Mouse (Mus musculus) ES-E14 (cell line): ENCODE data around the gene Ccnk. TPM values are rescaled to one million over a fixed set of nuclear protein-coding genes. Genes with fewer than 3 reads are reported as not detected.
A peak's percentile ranks its signal among the peaks of the same experiment; 100 is the strongest.

Experiments
- DNase-seq: peaks from one replicate; pipeline ENCODE4 v3.0.0-alpha.2; 2013; ENCODE audit warnings: low read depth, low spot score
- H3K27ac ChIP-seq: 2 replicates; pipeline ENCODE4 v1.5.1; 2012; ENCODE audit warnings: low read depth, mild to moderate bottlenecking, low read length, moderate library complexity, mixed read lengths; ENCODE audit not compliant: poor library complexity, insufficient read depth, severe bottlenecking
- H3K36me3 ChIP-seq: 2 replicates; pipeline ENCODE4 v1.6.1; 2012; ENCODE audit warnings: mild to moderate bottlenecking, low read length, moderate library complexity, mixed read lengths; ENCODE audit not compliant: control insufficient read depth, poor library complexity, insufficient read depth, severe bottlenecking
- H3K4me1 ChIP-seq, 2 experiments: fragments of 150-350 bp in 1 of 2; sonication (generic) in 1 of 2; 2 replicates each; pipeline ENCODE4 v1.6.1; 2012; ENCODE audit warnings: low read length in 2 of 2, mild to moderate bottlenecking in 1 of 2, mixed read lengths in 1 of 2; ENCODE audit not compliant: control insufficient read depth in 2 of 2, insufficient read depth in 2 of 2, poor library complexity in 1 of 2
- H3K4me3 ChIP-seq, 2 experiments: fragments of 150-350 bp in 1 of 2; sonication (generic) in 1 of 2; 2 replicates each; pipeline ENCODE4 v1.5.1; 2012; ENCODE audit warnings: low read length in 2 of 2, low read depth in 1 of 2, mild to moderate bottlenecking in 1 of 2, mixed read lengths in 1 of 2; ENCODE audit not compliant: insufficient read depth in 1 of 2, poor library complexity in 1 of 2, severe bottlenecking in 1 of 2
- H3K9ac ChIP-seq: 2 replicates; pipeline ENCODE4 v1.6.1; 2012; ENCODE audit warnings: low read depth, mild to moderate bottlenecking, low read length, mixed read lengths; ENCODE audit not compliant: poor library complexity, insufficient read depth, severe bottlenecking
- H3K9me3 ChIP-seq: fragments of 150-350 bp; sonication (generic); 2 replicates; pipeline ENCODE4 v1.6.1; 2012; ENCODE audit warnings: low read depth, mild to moderate bottlenecking, low read length; ENCODE audit not compliant: control insufficient read depth, insufficient read depth
- CHD2 ChIP-seq: IDR thresholded peaks from 2 replicates; pipeline ENCODE4 v1.6.1; 2014; ENCODE audit warnings: mild to moderate bottlenecking, low read depth, low read length, inconsistent platforms
- HCFC1 ChIP-seq: IDR thresholded peaks from 2 replicates; pipeline ENCODE4 v1.6.1; 2012; ENCODE audit warnings: low read length, inconsistent platforms, borderline replicate concordance; ENCODE audit not compliant: insufficient read depth
- MAFK ChIP-seq: IDR thresholded peaks from 2 replicates; pipeline ENCODE4 v1.6.1; 2014; ENCODE audit warnings: mild to moderate bottlenecking, low read depth, low read length, inconsistent platforms; ENCODE audit not compliant: insufficient read depth
- ZC3H11A ChIP-seq: IDR thresholded peaks from 2 replicates; pipeline ENCODE4 v1.6.1; 2012; ENCODE audit warnings: low read depth, mild to moderate bottlenecking, inconsistent platforms, low read length, borderline replicate concordance
- ZNF384 ChIP-seq: IDR thresholded peaks from 2 replicates; pipeline ENCODE4 v1.6.1; 2012; ENCODE audit warnings: low read depth, low read length, inconsistent platforms
- in situ Hi-C, 2 experiments: fragments of 600-800 bp; cut with MboI; formaldehyde crosslinking; loops; one replicate each; pipeline ENCODE4 v1.15.1; 2025; ENCODE audit warnings: low sequenced_read_pairs in 2 of 2, inconsistent platforms in 1 of 2; ENCODE audit not compliant: unreplicated experiment in 2 of 2
- total RNA-seq: library from RNA; depleted of rRNA; stranded (reverse); fragments of 300-350 nt; gene quantifications from 2 replicates; pipeline ENCODE4 v1.2.3, GENCODE M21; 2012

Ccnk gene
- total RNA-seq, 1 experiment, result 14.5 TPM

DNA sequence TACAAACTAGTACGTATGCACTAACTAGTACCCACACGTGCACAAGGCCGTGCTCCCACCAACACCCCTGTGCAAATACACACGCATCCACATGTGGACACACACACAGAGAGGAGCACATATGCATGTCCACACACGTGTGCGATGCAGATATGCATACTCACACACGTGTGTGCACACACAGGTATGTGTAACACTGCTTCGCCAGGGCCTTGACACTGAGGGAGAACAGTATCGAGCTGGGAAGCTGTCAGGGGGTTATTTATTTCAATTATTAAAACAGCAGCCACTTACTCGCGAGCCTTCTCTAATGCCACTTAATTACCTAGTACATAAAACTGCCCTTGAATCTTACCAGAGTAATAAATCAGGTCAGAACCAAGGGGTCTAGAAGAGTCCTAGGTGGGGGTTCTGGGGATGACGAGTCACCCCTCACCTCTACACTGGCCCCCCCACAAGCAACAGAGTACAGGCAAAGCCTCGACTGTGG lies 61.1 kb downstream of the Ccnk start:
- in situ Hi-C loops, result no loop called here
- Histone ChIP-seq H3K4me1 (peaks cover 0 to 29% of the 10 kb centered on the region in 2 experiments; a peak in 2 of 4 replicates), H3K36me3 (no peaks in the 10 kb centered on the region; the same call in 1 of the 2 replicates), H3K4me3 (no peak overlapping the region), H3K27ac (no peak overlapping the region), H3K9ac (no peak overlapping the region), H3K9me3 (no peaks in the 10 kb centered on the region)
- TF ChIP-seq MAFK (no peak), ZNF384 (no peak), ZC3H11A (no peak), HCFC1 (no peak), CHD2 (no peak)
- no peak for DNase-seq

DNA sequence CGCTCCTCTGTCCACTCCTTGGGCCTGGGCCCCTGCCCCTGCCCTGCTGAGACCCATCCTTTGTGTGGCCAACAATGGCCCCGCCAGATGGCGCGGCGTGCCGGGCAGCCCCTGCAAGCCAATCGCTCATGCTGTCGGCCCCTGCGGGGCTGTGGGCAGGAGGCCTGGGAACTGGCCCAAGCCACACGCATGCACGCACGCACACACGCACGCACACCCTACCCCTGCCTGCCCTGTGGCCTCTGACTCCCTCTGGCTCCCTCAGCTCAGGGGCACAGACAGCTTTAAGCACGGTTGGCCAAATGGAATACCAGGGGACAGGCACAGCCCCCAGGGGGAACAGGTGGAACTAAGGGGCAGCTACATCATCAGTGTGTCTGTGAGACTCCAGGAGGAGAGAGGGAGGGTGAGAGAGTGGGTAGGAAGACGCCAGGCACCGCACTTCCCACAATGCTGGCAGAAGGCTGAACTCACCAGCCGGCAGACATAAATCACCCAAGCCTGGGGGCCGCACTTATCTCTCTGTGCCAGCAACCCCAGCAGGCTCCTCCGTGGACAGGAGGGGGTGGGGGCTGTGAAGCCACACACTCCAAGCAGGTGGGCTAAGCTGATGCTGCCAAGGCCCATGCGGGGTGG lies 61.7 kb downstream of the Ccnk start:
- H3K4me1 ChIP-seq, result peaks cover 0 to 33% of the 10 kb centered on the region in 2 experiments; a peak in 2 of 4 replicates
- no peaks in the 10 kb centered on the region for H3K36me3 ChIP-seq
- DNase-seq, result no peak
- no peak for TF ChIP-seq ZNF384
- no peak for TF ChIP-seq HCFC1
- TF ChIP-seq ZC3H11A, result no peak
- no peak for TF ChIP-seq CHD2
- no peak overlapping the region for H3K9ac ChIP-seq
- in situ Hi-C loops, result no loop called here
- H3K27ac ChIP-seq, result no peak overlapping the region
- no peaks in the 10 kb centered on the region for H3K9me3 ChIP-seq
- H3K4me3 ChIP-seq, result peak overlapping the region; percentile 26 to 31; a peak in 1 of 4 replicates

DNA sequence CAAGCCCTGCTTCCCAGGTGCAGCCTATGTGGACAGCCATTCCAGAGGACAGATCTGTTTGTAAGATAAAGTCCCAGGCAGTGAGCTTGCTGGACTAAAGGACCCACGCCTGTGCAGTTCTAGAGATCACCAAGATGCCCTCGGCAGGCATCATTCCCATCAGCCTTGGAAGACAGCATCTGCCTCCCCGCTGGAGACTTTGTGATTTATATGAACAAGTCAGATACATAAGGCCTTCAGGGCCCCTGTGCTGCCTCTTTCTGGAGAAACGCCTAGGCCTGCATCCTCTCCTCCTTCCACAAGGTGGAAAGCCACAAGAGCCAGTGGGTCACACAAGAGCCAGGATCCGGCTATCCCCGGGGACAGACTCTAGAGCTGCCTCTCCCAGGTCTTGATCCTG lies 62.2 kb downstream of the Ccnk start:
- Histone ChIP-seq H3K4me1 (peaks cover 0 to 32% of the 10 kb centered on the region in 2 experiments; a peak in 2 of 4 replicates), H3K36me3 (no peaks in the 10 kb centered on the region), H3K4me3 (no peak overlapping the region), H3K27ac (no peak overlapping the region), H3K9ac (no peak overlapping the region), H3K9me3 (no peaks in the 10 kb centered on the region)
- TF ChIP-seq MAFK (no peak), HCFC1 (no peak), ZC3H11A (no peak), CHD2 (no peak), ZNF384 (no peak)
- in situ Hi-C loops, result no loop called here
- no peak for DNase-seq

DNA sequence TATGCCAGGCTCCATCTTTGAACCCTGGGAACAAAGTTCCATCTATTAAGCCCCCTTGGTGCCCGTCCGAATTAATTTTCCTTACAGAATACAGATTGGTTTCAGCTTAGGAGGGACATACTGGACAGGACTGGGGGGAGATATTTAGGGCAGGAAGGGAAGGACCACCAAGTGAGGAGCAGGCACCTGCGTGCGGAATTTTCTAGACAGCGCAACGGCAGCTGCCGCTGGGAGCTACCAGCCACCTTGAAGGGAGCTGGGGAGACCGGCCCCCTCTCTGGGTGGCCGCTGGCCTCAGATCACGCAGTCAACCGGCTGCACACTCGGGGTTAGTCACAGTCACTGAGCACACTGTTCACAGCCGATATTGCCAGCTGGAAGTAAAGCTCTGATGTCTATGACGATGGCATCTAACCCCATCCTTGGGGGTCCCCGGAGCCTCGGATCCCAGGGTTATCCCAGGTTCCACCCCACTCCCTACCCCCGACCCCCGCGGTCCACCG lies 62.9 kb downstream of the Ccnk start:
- in situ Hi-C loops, result no loop called here
- no peak overlapping the region for H3K9ac ChIP-seq
- peaks cover 0 to 30% of the 10 kb centered on the region in 2 experiments; a peak in 2 of 4 replicates for H3K4me1 ChIP-seq
- no peaks in the 10 kb centered on the region for H3K9me3 ChIP-seq
- no peak for TF ChIP-seq MAFK
- TF ChIP-seq HCFC1, result no peak
- no peak for TF ChIP-seq ZNF384
- no peak for TF ChIP-seq ZC3H11A
- TF ChIP-seq CHD2, result no peak
- H3K36me3 ChIP-seq, result no peaks in the 10 kb centered on the region; the same call in 1 of the 2 replicates
- H3K27ac ChIP-seq, result no peak overlapping the region
- no peak overlapping the region for H3K4me3 ChIP-seq
- no peak for DNase-seq

DNA sequence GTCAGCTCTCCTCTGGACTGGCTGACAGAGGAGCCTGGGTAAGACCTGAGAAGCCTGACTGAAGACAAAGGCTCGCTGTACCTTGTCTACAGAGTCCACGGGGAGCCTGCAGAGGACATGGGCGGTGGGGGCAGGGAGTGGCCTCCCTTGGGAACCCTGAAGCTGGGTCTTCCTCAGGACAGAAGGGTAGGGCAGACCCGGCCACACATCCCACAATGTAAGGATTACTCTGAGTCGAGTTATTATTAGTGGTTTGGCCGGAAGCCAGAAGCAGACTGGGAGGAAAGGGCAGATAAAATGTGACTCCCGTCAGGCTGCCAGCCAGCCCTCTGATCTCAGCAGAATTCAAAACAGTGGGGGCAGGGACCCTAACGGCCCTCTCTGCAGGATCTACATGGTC lies 65.4 kb downstream of the Ccnk start:
- no peaks in the 10 kb centered on the region; the same call in 1 of the 2 replicates for H3K36me3 ChIP-seq
- no peaks in the 10 kb centered on the region for H3K9me3 ChIP-seq
- no peak for DNase-seq
- no peak overlapping the region for H3K4me3 ChIP-seq
- H3K9ac ChIP-seq, result no peak overlapping the region
- H3K4me1 ChIP-seq, result peaks cover 0 to 25% of the 10 kb centered on the region in 2 experiments; a peak in 2 of 4 replicates
- in situ Hi-C loops, result no loop called here
- no peak overlapping the region for H3K27ac ChIP-seq
- TF ChIP-seq CHD2 (no peak), MAFK (no peak), HCFC1 (no peak), ZNF384 (no peak), ZC3H11A (no peak)
